Mouse (Mus musculus) liver, embryonic 11.5 days (tissue): Measurements from ENCODE around the gene Mrps35. TPM values are rescaled to one million over a fixed set of nuclear protein-coding genes. Genes with fewer than 3 reads are reported as not detected.
A peak's percentile ranks its signal among the peaks of the same experiment; 100 is the strongest.

Experiments
- ATAC-seq: fragments of 200-750 bp; cut with Nextera tagmentation; replicated peaks from 2 replicates; pipeline ENCODE4 v1.8.0; 2017; ENCODE audit warnings: moderate number of reproducible peaks, mild to moderate bottlenecking, moderate TSS enrichment, moderate library complexity; ENCODE audit not compliant: low FRiP score
- DNase-seq: peaks from one replicate; pipeline ENCODE4 v3.0.0-alpha.2; 2017; ENCODE audit warnings: low spot score
- H3K27ac ChIP-seq: fragments of 300-500 bp; sonication (generic); 2 replicates; pipeline ENCODE4 v1.5.1; 2014; ENCODE audit warnings: mild to moderate bottlenecking, low read depth, low read length, control low read depth
- H3K27me3 ChIP-seq: fragments of 300-500 bp; sonication (generic); replicated peaks from 2 replicates; pipeline ENCODE4 v1.6.1; 2014; ENCODE audit warnings: low read length, mixed read lengths; ENCODE audit not compliant: control insufficient read depth, insufficient read depth
- H3K36me3 ChIP-seq: fragments of 300-500 bp; sonication (generic); 2 replicates; pipeline ENCODE4 v1.6.1; 2014; ENCODE audit warnings: mild to moderate bottlenecking, low read length, moderate library complexity, mixed read lengths; ENCODE audit not compliant: control insufficient read depth, insufficient read depth
- H3K4me1 ChIP-seq: fragments of 300-500 bp; sonication (generic); replicated peaks from 2 replicates; pipeline ENCODE4 v1.6.1; 2014; ENCODE audit warnings: low read length, mixed read lengths; ENCODE audit not compliant: control insufficient read depth, insufficient read depth
- H3K4me2 ChIP-seq: fragments of 300-500 bp; sonication (generic); 2 replicates; pipeline ENCODE4 v1.6.1; 2014; ENCODE audit warnings: mild to moderate bottlenecking, control low read depth, moderate library complexity
- H3K4me3 ChIP-seq: fragments of 300-500 bp; sonication (generic); 2 replicates; pipeline ENCODE4 v1.5.1; 2014; ENCODE audit warnings: low read depth, low read length, control low read depth
- H3K9ac ChIP-seq: fragments of 300-500 bp; sonication (generic); 2 replicates; pipeline ENCODE4 v1.6.1; 2014; ENCODE audit warnings: low read depth, low read length, control low read depth
- H3K9me3 ChIP-seq: fragments of 300-500 bp; sonication (generic); 2 replicates; pipeline ENCODE4 v1.6.1; 2016; ENCODE audit warnings: low read length, inconsistent platforms, mixed read lengths; ENCODE audit not compliant: control insufficient read depth
- WGBS: fragments of 180-500 bp; shearing (Covaris S2); extraction: QIAGEN DNeasy Blood & Tissue Kit; methylation state at CpG from one replicate; pipeline ENCODE4 v1.1.7; 2014; 5-methylcytosine and 5-hydroxymethylcytosine counted together
- polyA plus RNA-seq: library from polyadenylated mRNA; unstranded; fragments of >200 nt; fragmentation: Nextera tagmentation; extraction: Ambion mirVana; gene quantifications from 2 replicates; pipeline ENCODE4 v1.2.1, GENCODE M21; 2014

Gene Mrps35
- polyA plus RNA-seq = 139 and 140 TPM in 2 replicates

DNA sequence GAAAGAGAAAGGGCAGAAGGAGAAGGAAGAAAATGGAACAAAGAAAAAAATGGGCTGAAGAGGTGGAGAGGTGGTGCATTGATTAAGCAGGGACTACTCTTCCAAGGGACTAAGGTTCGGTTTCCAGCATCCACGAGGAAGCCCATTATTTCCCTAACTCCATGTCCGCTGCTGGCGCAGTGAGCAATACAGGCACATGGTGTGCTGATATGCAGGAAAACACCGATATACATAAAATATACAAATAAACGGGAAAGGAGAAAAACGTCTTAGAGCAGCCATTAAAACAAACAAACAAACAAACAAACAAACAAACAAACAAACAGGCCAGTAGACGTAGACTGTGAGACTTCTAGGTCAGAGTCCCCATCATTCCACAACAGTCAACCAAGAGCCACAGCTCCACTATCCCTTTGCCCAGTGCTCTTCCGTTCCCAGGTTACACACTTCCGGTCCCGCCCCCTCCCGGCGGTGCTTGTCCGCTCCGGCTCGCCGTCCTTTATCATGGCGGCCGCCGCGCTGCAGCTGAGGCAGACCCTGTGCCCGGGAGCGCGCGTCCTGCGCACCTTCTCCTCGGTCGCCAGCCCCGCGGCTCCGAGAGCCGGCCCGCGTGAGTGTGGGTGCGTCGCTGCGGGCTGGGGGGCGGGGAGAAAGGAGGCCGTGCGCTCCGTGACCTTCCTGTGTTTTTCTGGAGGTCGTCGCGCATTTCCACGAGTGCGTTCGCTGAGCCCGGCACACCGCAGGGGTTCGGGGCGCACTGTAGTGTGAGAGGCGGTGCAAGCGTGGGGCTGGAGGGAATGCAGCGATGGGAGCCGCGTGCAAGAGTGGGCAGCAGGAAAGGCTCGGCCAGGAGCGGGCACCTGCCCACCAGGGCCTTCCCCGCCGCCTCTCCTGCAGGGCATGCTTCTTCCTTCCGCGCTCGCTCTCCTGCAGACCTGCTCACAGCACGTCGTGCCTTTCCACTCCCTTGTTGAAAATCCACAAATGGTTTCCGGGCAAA lies at the start of gene Mrps35:
Gene Mrps35 (plus strand): TSS at position 474 of the 1,000 bp plus-strand sequence.
- WGBS = 3% methylated on average over 66 of the region's 66 CpGs
- peak within 1 kb of the TSS; percentile 64 for H3K4me2 ChIP-seq

DNA sequence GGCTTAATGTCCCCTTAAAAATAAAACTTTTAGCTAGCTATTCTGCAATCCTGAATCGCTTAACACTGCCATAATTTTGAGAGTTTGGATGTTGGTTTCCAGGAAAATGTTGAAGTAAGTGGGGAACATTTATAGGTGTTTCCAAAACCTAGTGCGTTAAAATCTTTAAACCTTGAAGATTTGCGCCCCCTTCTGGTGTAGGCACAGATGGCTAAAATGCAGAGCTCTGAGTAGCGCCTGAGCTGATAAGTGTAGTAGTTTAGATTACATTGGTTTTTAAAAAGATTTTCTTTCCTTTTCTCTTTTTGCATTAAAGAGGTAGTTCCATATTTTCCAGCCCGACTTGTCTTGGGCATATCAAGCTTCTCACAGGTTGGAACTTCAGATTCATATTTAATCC lies 48.3 kb upstream of the Mrps35 start:
- Histone ChIP-seq H3K27me3 (no peaks in the 10 kb centered on the region), H3K36me3 (no peaks in the 10 kb centered on the region; the same call in 1 of the 2 replicates), H3K4me1 (no peaks in the 10 kb centered on the region), H3K9ac (no peak overlapping the region), H3K27ac (no peak overlapping the region), H3K4me2 (no peak overlapping the region), H3K9me3 (no peaks in the 10 kb centered on the region), H3K4me3 (no peak overlapping the region)
- DNase-seq = no peak
- no peak for ATAC-seq
- 35% methylated on average over 5 of the region's 5 CpGs for WGBS

More for the DNA sequence above, at the start of gene Mrps35:
- H3K4me3 ChIP-seq = peak within 1 kb of the TSS; percentile 88
- peak; percentile 99 for ATAC-seq
- peak within 1 kb of the TSS; percentile 93 for H3K9ac ChIP-seq
- peaks cover 10% of the 10 kb centered on the region for H3K4me1 ChIP-seq
- no peaks in the 10 kb centered on the region for H3K9me3 ChIP-seq
- H3K27ac ChIP-seq = peak within 1 kb of the TSS; percentile 59; the same call in 1 of the 2 replicates
- H3K36me3 ChIP-seq = no peaks in the 10 kb centered on the region; the same call in 1 of the 2 replicates
- no peaks in the 10 kb centered on the region for H3K27me3 ChIP-seq
- DNase-seq = peak; percentile 90

DNA sequence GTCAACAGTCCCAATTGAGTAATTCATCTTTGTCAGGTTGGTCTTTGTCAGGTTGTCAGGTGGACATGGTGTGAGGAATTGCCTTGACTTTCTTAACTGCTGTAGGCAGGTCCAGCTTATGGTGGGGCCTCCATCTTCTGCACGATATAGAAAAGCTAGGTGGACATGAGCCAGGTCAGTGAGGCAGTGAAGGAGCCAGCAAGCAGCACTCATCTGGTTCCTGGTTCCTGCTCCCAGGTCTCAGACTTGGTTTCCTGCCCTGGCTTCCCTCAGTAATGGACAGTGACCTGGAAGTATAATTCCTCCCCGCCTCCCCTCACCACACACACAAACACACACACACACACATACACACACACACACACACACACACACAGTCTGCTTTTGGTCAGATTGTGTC lies 47.2 kb upstream of the Mrps35 start:
- WGBS = 83% methylated on average over 2 of the region's 2 CpGs
- ATAC-seq (no peak), DNase-seq (no peak)
- H3K4me2 ChIP-seq = no peak overlapping the region
- H3K27me3 ChIP-seq = no peaks in the 10 kb centered on the region
- no peak overlapping the region for H3K4me3 ChIP-seq
- H3K36me3 ChIP-seq = peaks cover 3% of the 10 kb centered on the region; the same call in 1 of the 2 replicates
- no peaks in the 10 kb centered on the region for H3K4me1 ChIP-seq
- no peak overlapping the region for H3K9ac ChIP-seq
- no peak overlapping the region for H3K27ac ChIP-seq
- H3K9me3 ChIP-seq = no peaks in the 10 kb centered on the region

DNA sequence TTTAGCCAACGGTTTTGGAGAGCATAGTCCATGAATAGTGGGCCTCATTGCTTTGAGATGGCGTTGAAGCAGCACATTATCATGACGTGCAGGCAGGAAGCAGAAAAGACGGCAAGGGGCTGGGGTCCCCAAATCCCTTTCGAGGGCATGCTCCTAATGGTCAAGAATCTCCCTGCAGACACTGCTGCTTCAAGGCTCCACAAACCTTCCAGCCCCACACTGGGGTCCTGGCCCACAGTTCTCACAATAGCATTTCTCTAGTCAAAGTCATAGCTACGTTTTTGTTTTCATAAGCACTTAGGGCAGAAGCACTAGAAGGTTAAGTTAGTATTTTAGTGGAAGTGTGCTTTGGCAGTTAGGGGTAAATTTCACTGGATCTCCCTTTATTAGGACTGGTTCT lies 46.7 kb upstream of the Mrps35 start:
- Histone ChIP-seq H3K9ac (no peak overlapping the region), H3K36me3 (peaks cover 3% of the 10 kb centered on the region; the same call in 1 of the 2 replicates), H3K27ac (no peak overlapping the region), H3K4me2 (no peak overlapping the region), H3K27me3 (no peaks in the 10 kb centered on the region), H3K4me1 (no peaks in the 10 kb centered on the region), H3K4me3 (no peak overlapping the region), H3K9me3 (no peaks in the 10 kb centered on the region)
- ATAC-seq (no peak), DNase-seq (no peak)
- WGBS = 90% methylated on average over 6 of the region's 6 CpGs

DNA sequence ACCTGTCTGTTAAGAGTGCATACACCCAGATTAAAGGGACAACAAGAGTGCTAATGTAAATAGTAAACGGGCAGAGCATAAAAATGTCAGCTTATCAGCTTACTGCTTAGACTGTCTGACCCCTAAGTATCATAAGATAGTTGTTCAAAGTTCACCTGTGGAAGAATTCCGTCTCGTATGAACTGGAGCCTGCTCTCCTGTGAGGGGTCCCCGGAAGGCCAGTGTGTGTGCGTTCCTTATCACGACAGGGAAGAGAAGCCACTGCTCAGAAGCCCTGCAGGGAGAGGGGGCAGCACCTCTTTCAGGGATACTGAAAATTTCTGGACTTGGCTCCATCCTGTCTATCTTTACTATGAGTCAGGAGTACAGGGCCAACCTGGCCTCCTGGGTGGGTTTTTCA lies 45.6 kb upstream of the Mrps35 start:
- H3K9ac ChIP-seq = no peak overlapping the region
- WGBS = 73% methylated on average over 6 of the region's 6 CpGs
- H3K4me3 ChIP-seq = no peak overlapping the region
- DNase-seq = no peak
- no peak for ATAC-seq
- peaks cover 3% of the 10 kb centered on the region; the same call in 1 of the 2 replicates for H3K36me3 ChIP-seq
- H3K4me1 ChIP-seq = no peaks in the 10 kb centered on the region
- no peaks in the 10 kb centered on the region for H3K9me3 ChIP-seq
- no peak overlapping the region for H3K4me2 ChIP-seq
- H3K27ac ChIP-seq = no peak overlapping the region
- H3K27me3 ChIP-seq = no peaks in the 10 kb centered on the region

DNA sequence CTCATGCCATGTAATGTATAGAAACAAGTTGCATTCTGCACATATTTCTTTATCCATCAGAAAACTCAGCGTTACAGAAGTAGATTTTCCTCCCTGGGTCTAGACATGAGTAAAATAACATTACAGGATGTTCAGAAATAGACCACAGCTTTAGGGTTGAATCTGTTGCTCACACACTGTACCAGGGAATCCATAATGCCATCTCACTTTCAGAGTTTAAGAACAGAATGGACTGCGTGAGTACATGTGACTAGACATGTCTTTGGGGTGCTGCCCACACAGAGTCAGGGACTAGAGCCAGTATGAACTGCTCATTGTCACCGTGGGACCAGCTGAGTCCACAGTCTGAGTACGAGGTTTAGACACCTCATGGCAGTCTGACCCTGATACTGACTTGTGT lies 43.9 kb upstream of the Mrps35 start:
- no peak overlapping the region for H3K9ac ChIP-seq
- DNase-seq (no peak), ATAC-seq (no peak)
- no peaks in the 10 kb centered on the region for H3K9me3 ChIP-seq
- peaks cover 3% of the 10 kb centered on the region; the same call in 1 of the 2 replicates for H3K36me3 ChIP-seq
- no peaks in the 10 kb centered on the region for H3K27me3 ChIP-seq
- H3K27ac ChIP-seq = no peak overlapping the region
- H3K4me2 ChIP-seq = no peak overlapping the region
- 88% methylated on average over 4 of the region's 4 CpGs for WGBS
- H3K4me1 ChIP-seq = no peaks in the 10 kb centered on the region
- H3K4me3 ChIP-seq = no peak overlapping the region

DNA sequence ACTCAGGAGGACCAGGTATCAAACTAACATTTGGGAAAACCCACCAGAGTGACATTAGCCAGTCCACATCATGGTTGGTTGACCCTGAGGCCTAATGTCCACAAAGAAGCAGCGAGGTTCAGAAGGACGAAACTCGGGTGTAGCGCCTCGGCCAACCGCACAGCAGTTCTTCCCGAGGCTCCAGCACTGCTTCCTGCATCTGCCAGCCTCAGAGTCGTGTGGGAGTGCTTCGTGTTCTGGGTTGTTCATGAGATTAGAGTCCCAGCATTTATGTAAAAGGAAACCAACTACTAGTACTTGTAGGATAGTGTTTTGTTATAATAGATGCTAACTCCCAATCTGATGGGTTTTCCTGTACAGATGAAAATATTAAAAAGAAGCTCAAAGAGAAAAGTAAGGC lies 43.3 kb upstream of the Mrps35 start:
- no peaks in the 10 kb centered on the region for H3K9me3 ChIP-seq
- H3K9ac ChIP-seq = no peak overlapping the region
- H3K27ac ChIP-seq = no peak overlapping the region
- ATAC-seq (no peak), DNase-seq (no peak)
- H3K36me3 ChIP-seq = peaks cover 3% of the 10 kb centered on the region; the same call in 1 of the 2 replicates
- no peaks in the 10 kb centered on the region for H3K4me1 ChIP-seq
- WGBS = 84% methylated on average over 9 of the region's 9 CpGs
- no peak overlapping the region for H3K4me3 ChIP-seq
- no peak overlapping the region for H3K4me2 ChIP-seq
- no peaks in the 10 kb centered on the region for H3K27me3 ChIP-seq

DNA sequence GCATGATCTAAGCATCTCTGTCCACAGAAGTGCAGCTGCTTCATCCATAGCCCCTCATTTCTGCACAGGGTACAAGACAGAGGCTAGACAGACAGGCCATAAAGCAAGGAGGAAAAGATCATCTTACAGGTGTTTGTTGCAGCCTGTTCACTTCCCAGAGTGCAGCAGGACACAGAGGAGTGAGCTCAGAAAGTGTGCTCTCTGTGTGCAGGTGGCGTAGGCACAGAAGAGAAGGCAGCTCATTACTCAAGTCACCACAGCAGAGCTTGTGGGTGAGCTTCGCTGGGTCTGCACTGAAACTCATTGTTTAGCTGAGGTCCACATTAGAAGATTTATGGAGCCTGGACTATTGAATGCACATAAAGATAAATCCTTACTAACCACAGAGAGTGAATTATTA lies 42.8 kb upstream of the Mrps35 start:
- Histone ChIP-seq H3K4me2 (no peak overlapping the region), H3K9me3 (no peaks in the 10 kb centered on the region), H3K9ac (no peak overlapping the region), H3K27ac (no peak overlapping the region), H3K4me1 (no peaks in the 10 kb centered on the region), H3K27me3 (no peaks in the 10 kb centered on the region), H3K36me3 (peaks cover 3% of the 10 kb centered on the region; the same call in 1 of the 2 replicates), H3K4me3 (no peak overlapping the region)
- DNase-seq = no peak
- 71% methylated on average over 2 of the region's 2 CpGs for WGBS
- no peak for ATAC-seq
